Comparison of ENCODE assay signal across 21 mouse cellular contexts in the genomic region with DNA sequence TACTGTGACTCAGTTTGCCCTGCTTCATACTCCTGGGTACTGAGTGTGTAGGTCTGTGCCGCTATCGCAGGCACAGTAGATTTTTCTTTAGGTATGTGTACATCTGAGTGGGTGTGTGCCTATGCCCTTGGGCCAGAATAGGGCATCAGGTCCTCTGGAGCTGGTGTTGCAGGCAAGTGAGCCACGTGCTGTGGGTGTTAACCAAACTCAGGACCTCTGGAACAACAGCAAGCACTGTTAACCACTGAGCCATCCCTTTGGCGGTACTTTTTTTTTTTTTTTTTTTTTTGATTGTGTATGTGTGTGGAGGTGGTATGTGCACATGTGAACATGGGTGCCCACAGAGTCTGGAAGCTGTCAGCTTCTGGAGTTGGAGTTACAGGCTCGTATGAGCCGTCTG. TPM values are rescaled to one million over a fixed set of nuclear protein-coding genes. Genes with fewer than 3 reads are reported as not detected.
"Had no signal": no experiment of that assay in that cellular context is flagged by ENCODE, and none has a peak within 500 bp of the region (broad histone marks: within the 10 kb centered on the region; RNA-seq: fewer than 3 reads in every experiment).

No protein-coding gene starts in this region.

- H3K9ac ChIP-seq: limb, embryonic 13.5 days; liver, embryonic 12.5 days; liver, embryonic 15.5 days; midbrain, embryonic 12.5 days; midbrain, embryonic 15.5 days; neural tube, embryonic 13.5 days had no signal

- H3K4me3 ChIP-seq: layer of hippocampus, adult 2 months; limb, embryonic 10.5 days; limb, embryonic 13.5 days; liver, embryonic 12.5 days; liver, embryonic 15.5 days; midbrain, embryonic 12.5 days; midbrain, embryonic 15.5 days; myocyte; neural tube, embryonic 13.5 days had no signal

- H3K9me3 ChIP-seq: limb, embryonic 10.5 days; limb, embryonic 13.5 days; liver, embryonic 12.5 days; liver, embryonic 15.5 days; midbrain, embryonic 12.5 days; midbrain, embryonic 15.5 days; neural tube, embryonic 13.5 days had no signal

- H3K27ac ChIP-seq: layer of hippocampus, adult 2 months; limb, embryonic 10.5 days; limb, embryonic 13.5 days; liver, embryonic 12.5 days; liver, embryonic 15.5 days; midbrain, embryonic 12.5 days; midbrain, embryonic 15.5 days; neural tube, embryonic 13.5 days; stomach, postnatal 0 days had no signal

- H3K27me3 ChIP-seq: limb, embryonic 13.5 days; liver, embryonic 12.5 days; liver, embryonic 15.5 days; midbrain, embryonic 12.5 days; midbrain, embryonic 15.5 days; neural tube, embryonic 13.5 days had no signal

- ATAC-seq: liver, embryonic 12.5 days; midbrain, embryonic 15.5 days had no signal

- DNase-seq: kidney, adult 9 months; kidney, postnatal 25 days; layer of hippocampus, adult 9-11 months; liver; lung, adult 2 months; lung, postnatal 14 days; lung, postnatal 4 days; retina, postnatal 1 day; right cerebral cortex, postnatal 25 days; thymus, postnatal 25 days had no signal

- H3K4me2 ChIP-seq: limb, embryonic 13.5 days; liver, embryonic 12.5 days; liver, embryonic 15.5 days; midbrain, embryonic 12.5 days; midbrain, embryonic 15.5 days; neural tube, embryonic 13.5 days had no signal

RNA-seq across cellular contexts. Expression of a gene that starts 44.6 kb away (rescaled TPM):
- polyA plus RNA-seq: limb, embryonic 10.5 days; lung, embryonic 16.5 days; midbrain, embryonic 12.5 days; myocyte; neural tube, embryonic 13.5 days had no signal
